Mouse (Mus musculus): ENCODE data around the gene Arid3b.

Gene Arid3b

DNA sequence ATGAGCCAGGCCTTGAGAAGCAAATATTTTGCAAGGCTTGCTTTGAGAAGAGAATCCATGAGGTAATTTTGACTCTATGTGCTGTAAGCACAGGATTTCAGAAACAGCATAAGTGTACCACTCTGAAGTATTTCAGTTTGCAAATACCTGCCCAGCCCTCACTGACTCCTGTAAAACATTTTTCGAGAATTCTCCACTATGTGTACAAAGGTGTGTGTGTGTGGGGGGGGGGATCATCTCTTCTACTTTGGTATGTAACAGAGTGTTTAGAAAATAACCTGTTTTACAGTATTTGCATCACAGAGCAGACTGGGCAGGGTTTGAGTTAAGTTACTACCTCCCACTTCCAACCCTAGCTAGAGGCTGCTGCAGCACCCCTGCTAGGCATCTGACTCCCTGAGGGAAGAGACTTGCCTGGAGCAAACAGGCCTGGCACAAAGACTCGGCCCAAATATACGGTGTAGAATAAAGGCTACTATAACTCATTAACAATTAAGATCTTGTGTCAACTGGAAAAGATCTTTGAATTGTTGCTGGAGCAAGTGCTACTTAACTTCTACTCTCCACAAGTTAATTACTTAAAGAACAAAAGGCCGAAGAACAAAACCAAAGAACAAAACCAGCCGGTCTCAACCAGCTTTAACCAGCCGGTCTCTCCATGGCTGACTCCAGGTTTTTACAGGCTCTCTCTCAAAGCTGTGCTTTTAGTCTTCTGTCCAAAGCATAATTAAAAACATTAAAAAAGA is 6.6 kb downstream of the Arid3b start:
- no peak for DNase-seq (ENCODE audit: low spot score in 2 of 2)

DNA sequence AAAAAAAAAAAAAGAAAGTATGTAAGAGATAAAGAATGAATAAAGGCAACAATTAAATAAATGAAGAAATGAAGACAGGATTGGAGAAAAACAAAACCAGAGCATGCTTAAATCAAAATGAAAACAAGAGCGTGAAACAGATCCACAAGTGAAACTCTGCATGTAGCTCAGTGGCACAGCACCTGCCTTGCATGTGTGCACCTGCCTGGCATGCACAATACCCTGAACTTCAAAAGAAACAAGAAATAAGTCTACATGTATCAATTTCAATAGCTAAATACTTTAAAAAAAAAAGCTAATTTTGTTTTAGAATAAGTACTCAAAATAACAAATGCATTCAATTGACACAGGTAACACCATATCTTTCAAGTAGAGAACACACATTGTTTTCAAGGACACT is 13.2 kb downstream of the Arid3b start:
- no peak for DNase-seq (ENCODE audit: low spot score in 2 of 2)

DNA sequence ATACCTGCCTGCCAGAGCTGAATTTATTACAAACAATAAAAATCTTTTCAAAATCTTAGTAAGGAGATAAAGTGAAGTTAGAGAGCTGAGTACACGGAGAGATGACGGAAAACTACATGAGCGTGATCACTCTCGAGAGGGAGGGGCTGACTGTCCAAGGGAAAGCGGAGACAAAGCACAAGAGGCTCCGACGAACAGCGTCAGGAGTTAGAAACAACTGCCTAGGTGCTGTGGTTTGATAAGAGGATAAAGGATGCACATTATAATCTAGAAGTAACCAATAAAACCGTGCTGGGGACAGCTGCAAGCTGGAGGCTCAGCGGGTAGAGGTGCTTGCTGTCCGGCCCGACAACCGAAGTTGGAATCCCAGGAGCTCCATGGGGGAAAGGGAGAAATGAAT is 13.8 kb downstream of the Arid3b start:
- DNase-seq (ENCODE audit: low spot score in 2 of 2): no peak

DNA sequence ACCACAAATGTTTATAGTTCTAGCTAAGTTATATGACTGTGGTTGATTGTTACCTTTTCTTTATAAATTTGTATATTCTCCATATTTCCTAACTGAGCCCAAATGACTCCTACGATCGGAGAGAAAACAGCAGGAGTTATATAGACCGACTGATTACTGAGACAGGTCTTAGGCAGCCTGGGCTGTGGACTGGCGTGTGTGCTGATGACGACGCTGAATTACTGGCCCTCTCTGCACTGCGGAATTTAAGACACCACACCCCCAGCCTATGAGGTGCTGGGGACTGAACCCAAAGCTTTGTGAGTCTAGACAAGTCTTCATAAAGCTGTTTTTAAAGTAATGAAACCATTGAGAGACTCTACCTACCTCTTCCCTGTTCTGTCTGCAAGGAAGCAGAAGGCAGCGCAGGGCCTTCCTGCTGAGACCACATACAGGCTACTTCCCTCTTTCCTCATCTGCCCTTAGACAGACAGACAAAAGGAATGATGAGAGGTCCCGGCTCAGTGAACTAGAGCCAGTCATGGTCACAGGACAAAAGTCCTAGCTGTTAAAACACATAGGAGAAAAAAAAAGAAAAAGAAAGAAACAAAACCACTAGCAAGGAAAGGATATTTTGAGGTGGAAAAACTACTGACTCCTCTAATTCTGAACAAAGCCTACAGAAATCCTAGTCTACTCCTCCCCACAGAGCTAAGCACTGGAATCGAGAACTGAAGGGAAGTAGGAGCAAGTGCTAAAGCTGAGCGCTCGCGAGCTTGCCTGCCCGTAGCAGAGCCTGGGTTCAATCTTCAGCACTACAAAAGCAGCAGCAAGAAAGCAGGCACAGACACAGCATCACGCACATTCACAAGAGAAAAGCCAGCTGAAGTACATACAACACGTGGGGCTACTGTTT is 16.2 kb downstream of the Arid3b start:
- DNase-seq (ENCODE audit: low spot score in 2 of 2): no peak

DNA sequence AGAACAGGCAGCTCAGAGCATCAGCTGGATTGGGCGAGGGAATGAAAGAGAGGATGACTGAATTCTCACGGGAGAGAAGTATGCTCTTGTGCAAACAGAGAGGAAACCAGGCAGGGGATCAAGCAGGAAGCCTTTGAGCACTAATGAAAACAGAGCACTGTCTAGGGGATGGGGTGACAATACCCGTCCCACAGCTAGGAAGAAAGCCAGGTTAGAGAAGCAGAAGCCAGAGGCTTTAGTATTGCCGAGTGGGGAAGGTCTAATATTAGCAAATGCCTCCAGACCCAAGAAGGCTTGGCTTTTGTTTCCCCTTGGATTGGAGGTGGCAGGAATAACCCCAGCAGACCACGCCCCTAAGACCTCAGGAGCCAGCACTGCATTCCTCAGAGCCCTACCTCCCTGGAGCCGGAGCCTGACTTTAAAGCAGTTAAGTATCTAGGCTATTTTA is 19.3 kb downstream of the Arid3b start:
- DNase-seq (ENCODE audit: low spot score in 2 of 2): no peak

DNA sequence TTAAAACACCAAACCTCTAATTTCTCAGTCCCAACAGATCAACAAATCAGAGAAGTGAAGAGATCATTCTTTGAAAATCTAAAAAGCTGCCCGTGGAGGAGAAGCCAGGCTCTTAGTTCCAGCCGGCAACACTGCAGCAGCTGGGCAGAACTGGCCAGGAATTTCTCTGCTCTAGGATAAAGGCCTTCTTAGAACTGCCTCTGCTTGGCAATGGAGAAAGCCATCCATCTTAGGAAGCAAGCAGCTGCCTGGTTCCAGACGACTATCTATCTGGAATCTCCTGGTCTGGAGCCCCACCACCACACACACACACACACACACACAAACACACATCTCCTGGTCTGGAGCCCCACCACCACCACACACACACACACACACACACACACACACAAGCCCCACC is 21.7 kb downstream of the Arid3b start:
- no peak for DNase-seq (ENCODE audit: low spot score in 2 of 2)

DNA sequence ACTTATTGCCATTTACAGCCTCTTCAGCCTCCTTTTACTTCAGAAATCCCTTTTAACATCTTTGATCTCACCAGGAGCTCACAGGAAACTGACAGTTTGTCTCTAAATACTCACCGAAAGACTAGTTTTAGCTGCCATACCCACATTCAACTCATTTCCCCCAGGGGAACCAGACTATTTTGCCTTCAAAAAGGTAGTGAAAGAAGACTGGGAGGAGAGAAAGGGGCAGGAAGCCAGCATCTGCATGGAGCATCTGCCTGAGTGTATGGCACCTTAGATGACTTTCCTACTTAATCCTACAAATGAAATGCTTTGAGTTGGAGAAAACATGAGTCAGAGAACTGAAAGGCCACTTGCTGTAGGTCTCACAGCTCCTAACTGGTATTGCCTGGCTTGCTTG is 22.6 kb downstream of the Arid3b start:
- DNase-seq (ENCODE audit: low spot score in 2 of 2): no peak

DNA sequence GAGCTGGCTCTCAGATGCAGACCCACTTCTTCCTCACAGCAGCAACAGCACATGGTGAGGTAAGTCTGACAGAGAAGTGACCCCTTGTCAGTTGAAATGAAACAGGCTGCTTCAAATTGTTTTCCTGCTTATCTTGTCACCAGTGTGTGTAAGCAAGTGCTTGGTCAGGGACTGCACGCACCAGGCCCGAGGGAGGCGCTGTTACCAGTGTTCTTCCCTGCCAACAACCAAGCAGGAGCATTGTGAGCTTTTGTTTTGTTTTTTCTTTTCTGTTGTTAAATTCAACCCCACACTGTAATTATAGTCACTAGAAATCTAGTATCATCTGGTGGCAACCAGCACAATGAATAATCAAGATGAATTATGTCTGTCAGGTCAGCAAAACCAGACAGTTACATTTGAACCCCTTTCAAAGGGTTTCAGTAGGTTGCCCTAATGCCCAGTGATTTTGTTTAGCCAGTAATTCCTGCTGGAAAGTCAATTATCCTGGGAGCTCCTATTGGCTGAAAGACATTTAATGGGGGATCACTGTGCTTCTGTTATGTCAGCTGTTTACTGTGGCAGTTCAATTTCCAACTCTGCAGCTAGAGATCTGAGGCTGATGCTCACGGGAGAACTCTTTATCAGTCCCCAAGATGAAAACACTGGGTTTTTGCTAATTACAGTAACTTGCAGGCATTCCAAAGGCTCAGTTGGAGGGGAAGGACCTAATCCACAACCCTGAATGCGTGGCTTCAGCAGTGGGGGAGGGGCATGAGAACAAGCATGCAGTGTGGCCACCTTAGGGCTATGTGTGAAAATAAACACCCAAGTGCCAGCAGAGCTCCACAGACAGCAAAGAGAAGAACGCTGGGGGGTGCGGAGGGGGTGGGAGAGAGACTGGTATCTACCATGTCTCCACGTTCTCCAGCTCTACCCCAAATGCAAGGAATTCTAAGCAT is 24.5 kb downstream of the Arid3b start:
- no peak for DNase-seq (ENCODE audit: low spot score in 2 of 2)

DNA sequence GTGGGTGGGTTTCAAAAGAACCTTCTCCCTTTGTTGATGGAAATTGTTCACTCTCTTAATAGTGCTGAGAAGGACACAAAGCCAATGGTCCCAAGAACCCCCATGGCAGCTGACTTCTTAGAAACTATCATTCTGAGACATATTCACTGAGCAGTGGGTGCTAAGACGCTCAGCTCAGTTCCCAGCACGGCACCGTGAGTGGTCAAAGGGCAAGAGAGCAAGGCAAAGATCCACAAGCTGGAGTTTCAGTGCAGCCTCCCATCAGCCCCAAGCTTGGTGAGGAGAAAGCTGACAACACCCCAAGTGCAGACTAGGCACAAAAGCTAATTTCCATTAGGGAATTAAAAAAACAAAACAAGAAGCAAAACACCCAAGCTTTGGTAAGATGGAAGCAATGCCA is 25.9 kb downstream of the Arid3b start:
- no peak for DNase-seq (ENCODE audit: low spot score in 2 of 2)

DNA sequence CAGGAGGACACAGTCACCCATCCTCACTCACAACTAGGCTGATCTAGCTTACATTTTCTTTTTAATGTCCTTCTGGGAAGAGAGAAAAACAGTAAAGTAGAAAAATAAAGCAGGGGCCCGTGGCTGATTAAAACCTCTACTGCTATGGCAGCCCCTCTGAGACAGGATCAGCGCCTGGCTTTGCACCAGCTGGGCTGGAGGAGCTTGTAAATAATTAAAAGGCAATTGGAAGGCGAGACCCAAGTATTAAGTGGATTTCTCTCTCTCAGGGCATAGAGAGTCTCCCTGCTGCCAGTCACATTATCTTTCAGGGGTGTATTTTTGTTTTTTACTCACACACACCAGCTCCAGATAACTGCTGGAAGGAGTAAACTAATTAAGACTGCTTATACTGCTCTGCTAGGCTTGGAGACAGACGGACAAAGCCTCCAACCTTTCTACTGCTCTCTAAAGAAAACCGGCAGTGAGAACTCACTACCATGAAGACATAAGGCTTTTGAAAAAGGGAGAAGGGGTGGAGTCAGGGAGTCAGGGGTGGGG is 27.8 kb downstream of the Arid3b start:
- DNase-seq (ENCODE audit: low spot score in 2 of 2): no peak

DNA sequence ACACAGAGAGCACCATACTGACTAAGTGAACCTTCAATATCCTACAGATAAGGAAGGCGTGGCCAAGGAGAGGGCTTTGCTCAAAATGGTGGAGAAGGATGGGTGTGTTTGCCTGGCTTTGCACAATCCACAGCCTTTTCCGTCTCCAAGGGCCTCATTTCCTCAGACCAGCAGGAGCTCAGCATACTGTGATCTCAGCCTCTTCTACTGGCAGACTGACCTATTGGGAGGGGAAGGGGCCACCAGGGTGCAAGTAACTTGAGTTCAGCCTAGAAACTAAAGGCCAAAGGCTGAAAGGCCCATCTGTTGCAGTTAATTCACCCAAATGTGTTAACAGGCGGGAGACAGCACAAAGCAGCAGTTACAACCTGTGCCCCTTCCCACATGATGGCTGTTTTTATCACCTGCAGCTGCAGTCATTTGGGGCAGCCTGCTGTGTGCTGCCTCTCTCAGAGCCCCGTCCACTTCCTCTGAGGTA is 29.4 kb downstream of the Arid3b start:
- no peak for DNase-seq (ENCODE audit: low spot score in 2 of 2)

DNA sequence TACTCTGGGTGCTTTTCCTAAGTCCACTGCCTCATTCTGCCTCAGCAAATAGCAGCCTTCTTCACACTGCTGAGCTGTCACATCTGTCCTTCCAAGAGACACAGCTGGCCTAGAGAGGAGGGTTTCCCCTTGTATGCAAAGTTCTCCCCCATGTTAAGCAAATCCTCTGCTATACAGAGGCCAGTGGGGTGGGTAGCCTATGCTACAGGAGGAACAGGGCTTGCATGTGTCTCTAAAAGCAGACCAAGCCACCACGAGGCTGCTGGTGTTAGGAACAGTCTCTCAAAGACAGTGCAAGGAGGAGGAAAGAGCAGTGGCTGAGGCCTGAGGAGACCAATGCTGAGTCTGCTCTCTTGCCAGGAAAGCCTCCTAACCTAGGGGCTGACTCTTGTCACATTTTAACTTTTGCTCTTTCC is 30.5 kb downstream of the Arid3b start:
- DNase-seq (ENCODE audit: low spot score in 2 of 2): no peak

DNA sequence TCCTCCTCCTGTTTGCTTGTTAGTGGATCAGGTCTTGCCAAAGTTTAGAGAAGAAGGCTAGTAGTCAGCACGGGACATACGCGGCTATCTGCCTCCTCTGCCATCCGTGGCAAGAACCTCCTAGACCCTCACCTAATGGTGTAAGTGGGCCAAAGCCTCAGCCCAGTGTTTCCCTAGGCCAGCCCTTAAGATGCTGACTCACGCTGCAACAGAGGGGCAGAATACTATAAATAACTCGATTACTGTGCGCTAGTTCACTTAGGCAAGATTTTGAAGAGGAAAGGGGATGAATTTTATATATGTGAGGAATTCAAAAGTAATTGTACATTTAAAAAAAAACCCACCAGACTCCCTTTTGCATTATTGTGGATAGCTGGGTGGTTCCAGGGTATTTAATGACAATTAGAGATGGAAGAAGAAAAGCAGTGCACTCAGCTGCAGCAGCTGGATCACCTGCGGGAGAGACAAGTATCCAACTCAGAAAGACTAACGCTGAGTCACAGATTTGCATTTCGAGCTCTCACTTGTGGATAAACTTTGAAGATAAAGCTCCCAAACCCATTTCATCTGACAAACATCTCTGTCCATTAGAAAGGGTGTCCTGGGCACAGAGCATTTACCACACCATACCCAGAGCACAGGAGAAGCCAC is 31.4 kb downstream of the Arid3b start:
- no peak for DNase-seq (ENCODE audit: low spot score in 2 of 2)

DNA sequence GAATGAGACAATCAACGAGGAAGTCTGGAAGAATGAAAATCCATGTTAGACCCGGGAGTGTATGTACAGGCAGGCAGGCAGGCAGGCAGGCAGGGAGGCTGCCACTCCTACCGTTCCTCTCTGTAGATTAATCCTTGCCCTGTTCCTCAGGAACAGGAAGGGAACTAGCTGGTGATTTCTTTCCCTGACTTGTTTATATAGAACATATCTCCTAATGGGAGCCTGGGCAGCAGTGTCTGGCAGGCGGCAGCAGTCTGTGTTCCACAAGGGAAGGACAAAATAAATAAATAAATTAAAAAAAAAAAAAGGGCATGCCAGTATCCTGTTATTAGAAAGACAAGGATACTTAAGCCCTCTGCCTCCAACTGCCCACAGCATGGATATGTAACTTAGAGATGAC is 32.8 kb downstream of the Arid3b start:
- no peak for DNase-seq (ENCODE audit: low spot score in 2 of 2)

DNA sequence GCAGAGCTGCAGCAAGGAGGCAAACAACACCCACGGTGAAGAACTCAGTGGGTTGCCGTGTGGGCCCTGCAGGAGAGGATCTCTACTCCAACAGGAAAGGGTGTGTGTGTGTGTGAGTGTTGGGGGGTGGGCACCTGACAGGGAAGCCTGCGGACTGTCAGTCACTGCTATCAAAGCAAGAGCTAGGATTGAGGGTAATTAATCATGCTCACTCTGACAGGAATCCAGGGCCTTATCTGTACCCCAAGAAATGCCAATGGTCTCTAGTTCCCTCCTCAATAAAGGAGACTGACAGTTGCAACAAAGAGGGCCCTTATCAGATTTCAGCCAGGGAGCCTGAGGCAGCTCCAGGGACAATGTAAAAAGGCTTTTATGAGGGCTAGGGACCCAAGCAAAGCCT is 33.5 kb downstream of the Arid3b start:
- DNase-seq (ENCODE audit: low spot score in 2 of 2): no peak

DNA sequence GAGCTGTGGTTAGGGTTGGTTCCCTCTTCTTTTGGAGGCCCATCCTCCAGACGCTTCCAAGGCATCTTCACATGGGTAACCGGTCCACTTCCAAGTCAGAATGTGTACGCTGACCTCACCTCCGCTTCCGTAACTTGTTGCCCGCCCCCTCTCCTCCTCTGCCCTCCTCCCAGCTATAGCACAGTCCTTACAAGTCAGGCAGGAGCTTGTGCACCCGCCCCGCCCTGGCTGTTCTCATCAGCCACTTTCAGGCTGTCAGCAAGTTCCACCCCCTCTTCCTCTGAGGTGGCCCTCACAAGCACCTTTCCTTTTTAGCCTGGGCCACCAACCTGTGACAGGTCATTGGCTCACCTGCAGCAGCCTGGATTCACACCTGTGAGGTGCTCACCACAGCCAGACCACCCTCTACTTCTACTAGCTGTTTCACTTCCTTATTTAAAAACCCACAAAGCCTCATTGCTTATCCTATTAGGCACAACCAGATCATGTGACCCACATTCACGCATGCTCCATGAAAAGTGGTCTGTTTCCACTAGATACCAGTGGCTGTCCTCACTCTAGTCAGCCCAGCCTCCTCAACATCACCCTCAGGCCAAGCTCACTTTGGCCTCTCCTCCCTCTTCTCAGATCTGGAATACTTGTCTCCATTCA is 36.1 kb downstream of the Arid3b start:
- DNase-seq (ENCODE audit: low spot score in 2 of 2): no peak

DNA sequence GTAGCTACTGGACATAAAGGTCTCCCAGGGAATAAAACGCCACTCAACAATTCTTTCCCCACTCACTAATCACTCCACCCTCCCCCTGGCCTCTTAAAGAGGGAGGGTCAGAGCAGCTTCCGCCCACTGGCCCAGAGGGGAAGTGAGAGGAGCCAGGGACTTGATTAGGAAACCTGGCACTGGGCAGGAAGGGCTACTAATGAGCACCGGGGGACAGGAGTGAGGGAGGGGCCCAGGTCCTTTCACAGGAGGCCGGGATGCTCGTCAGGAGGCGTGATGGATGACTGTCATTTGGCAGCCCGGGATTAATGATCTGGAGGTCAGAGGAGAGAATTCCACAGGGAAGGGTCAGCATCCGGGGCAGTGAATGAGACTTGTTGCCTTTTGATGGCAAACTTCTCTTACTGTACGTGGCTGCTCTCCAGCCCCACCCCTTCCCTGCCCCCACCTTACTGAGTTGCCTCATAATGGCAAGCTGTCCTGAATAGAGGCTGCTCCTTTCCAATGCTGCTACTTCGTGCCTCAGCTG is 37.8 kb downstream of the Arid3b start:
- DNase-seq (ENCODE audit: low spot score in 2 of 2): no peak

DNA sequence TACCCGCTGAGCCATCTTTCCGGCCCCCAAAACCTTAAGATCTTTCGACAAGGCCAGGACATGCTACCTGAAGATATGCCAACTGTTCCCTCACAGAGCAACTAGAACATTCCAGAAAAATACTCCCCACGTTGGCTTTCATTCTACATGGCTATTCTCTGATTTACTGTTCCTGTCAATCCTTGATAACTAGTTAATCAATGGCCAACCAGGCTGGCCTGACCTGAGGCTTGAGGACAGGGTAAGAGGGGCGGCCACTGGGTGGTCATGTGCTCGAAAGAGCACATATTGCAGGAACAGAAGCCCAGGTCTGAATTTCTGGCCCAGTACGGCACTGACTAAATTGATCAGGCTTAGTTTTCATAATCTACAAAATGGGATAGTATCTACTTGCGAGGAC is 39.1 kb downstream of the Arid3b start:
- DNase-seq (ENCODE audit: low spot score in 2 of 2): no peak

DNA sequence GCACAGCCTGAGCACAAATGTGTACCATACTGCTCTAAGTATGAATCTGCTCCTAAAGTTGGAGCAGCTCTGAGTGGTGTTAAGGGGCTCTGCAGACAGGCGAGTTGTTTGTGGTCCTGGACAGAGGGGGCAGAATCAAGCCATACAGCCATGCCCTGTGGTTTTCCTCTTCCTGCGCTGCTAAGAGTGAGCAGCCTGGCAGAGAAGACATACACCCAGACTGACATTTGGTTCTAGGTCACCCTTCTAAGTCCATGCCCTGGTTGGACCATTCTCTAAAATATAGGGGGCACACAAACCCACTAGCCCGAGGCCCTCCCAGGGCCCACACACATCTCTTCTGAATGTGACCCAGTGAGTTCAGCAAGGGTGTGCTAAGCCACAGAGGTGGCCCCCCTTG is 46.9 kb downstream of the Arid3b start:
- no peak for DNase-seq (ENCODE audit: low spot score in 2 of 2)

DNA sequence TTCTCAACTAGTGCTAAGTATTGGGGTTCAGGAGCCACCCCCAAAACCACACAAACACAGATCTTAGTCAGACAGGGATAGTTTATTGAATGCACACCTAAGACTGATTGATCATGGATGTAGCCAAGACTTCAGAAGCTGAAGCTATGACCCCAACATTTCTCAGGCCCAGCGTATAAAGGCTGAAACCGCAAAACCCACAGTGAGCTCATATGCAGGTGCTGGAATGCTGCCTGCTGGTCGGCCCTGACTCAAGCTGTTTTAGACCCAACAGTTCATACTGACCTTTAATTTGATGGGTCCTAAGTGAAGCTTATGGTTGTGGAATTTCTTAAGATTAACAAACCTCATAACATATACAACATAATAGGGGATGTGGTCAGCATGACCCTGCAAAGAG is 53.9 kb downstream of the Arid3b start:
- DNase-seq (ENCODE audit: low spot score in 2 of 2): no peak

Measured in urinary bladder, adult 18-20 months (tissue).